Mouse (Mus musculus) left cerebral cortex, adult 2 months (tissue): ENCODE results near the gene 2410137M14Rik. TPM values are rescaled to one million over a fixed set of nuclear protein-coding genes. Genes with fewer than 3 reads are reported as not detected.
A peak's percentile ranks its signal among the peaks of the same experiment; 100 is the strongest.

Experiments used
- DNase-seq, 2 experiments: peaks; one replicate each; pipeline ENCODE4 v3.0.0; 2021 to 2022; ENCODE audit warnings: low spot score in 2 of 2, mixed read lengths in 1 of 2; ENCODE audit errors: extremely low spot score in 1 of 2
- H3K27ac ChIP-seq: fragments of 200-600 bp; 2 replicates; pipeline ENCODE4 v1.8.1; 2022
- H3K4me3 ChIP-seq: fragments of 200-600 bp; 2 replicates; pipeline ENCODE4 v1.8.1; 2022
- CTCF ChIP-seq: fragments of 200-600 bp; IDR thresholded peaks from 2 replicates; pipeline ENCODE4 v1.8.1; 2022; ENCODE audit warnings: antibody characterized with exemption, mild to moderate bottlenecking, moderate library complexity
- intact Hi-C: fragments of 180-260 bp; cut with DNase I; formaldehyde crosslinking; loops from one replicate; pipeline ENCODE4 v1.15.1; 2025
- total RNA-seq, 2 experiments: library from RNA; stranded (reverse); gene quantifications; 2 replicates each; pipeline ENCODE4 v1.2.3; 2021

2410137M14Rik gene
- total RNA-seq, 2 experiments from 2014 or later, result not detected

DNA sequence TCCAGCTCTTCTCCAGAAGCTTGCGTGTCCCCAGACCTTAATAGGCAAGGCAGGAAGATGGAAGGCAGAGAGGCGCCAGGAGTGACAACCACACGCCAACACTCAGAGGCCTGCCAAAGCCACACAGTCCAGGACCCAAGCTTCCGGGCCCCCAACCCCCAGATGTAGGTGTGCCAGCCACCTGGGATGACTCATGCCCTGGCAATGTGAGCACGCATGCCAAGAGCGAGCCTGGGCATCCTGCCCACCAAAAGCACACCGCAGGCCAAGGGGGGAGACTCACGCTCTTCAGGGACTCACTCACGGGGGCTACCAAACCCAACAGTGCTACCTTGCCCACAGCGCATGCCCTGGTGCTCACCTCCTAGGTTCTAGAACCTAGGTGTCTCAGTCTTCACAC, 38.6 kb downstream of the 2410137M14Rik start:
- intact Hi-C loops, result loop anchor here (1.0 to 2.0 kb wide), 2 partner anchors 14 to 16 kb away; partner anchors contain the start of genes Znrd1 and Znrd1as
- H3K27ac ChIP-seq, result peak overlapping the region; percentile 89
- peak; percentile 50 to 78 for DNase-seq
- TF ChIP-seq CTCF, result no peak
- H3K4me3 ChIP-seq, result peak overlapping the region; percentile 58

DNA sequence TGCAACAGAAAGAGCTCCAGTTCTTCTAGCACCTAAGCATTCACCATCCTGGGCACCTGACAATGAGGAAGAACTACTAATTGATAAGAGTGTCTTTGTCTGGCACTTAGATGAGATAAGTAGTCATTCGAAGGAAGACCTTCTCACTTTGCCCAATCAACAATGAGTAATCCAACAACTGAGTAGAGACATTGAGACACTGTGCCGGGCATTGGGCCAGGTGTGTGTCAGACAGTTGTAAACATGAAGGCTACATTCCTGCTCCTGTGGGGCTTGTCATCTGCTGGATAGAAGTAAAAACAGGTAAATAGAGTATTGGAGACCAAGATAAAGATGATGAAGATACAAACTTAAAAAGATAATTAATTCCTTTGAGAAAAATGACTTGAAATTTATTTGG, 43.0 kb downstream of the 2410137M14Rik start:
- no peak for TF ChIP-seq CTCF

GRCm38 (mm10) chr17:36931806-36932205, 49.2 kb downstream of the 2410137M14Rik start:
- no peak for TF ChIP-seq CTCF
- H3K27ac ChIP-seq, result no peak overlapping the region
- intact Hi-C loops, result no loop called here
- H3K4me3 ChIP-seq, result no peak overlapping the region
- no peak for DNase-seq

More for the DNA sequence above, 43.0 kb downstream of the 2410137M14Rik start:
- Histone ChIP-seq H3K4me3 (no peak overlapping the region), H3K27ac (no peak overlapping the region)
- DNase-seq, result no peak
- intact Hi-C loops, result no loop called here

DNA sequence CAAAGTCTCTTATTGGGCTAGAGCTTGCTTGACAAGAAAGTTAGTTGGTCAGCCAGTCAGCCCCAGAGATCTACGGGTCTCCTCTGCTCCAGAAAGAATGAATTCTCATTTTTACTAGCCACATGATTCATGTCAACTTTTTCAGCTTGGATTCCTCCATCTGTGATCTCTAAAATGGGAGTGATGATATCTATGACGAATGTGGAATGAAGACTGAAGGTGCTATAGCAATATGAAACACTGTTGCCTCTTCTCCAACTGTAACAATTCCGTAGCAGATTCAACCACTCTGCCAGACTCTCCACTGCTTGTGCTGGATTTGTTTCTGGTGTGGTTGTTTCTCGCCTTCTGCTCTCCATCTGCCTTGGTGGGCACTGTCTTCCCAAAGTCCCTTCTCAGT, 49.9 kb downstream of the 2410137M14Rik start:
- intact Hi-C loops, result no loop called here
- TF ChIP-seq CTCF, result no peak

DNA sequence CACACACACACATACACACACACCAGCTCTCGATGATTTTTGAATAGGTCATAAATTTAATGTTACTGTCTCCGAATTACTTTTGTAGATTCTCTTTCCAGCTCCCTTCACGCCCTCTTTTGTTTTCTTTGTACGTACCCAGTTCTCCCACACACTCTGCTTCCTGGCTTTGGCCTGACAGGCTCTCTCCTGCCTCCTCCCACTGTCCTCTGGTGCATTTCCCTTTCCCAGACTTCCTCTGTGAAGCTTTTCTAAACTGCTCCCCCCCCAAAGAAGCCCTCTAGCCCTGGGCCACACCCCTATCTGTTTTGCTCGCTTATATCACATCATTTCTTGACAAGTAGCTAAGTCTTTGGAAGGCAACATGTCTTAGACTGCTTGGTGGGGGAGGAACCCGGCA, 50.8 kb downstream of the 2410137M14Rik start:
- H3K4me3 ChIP-seq, result no peak overlapping the region
- no peak for TF ChIP-seq CTCF
- intact Hi-C loops, result no loop called here
- H3K27ac ChIP-seq, result no peak overlapping the region
- DNase-seq, result no peak

More for the DNA sequence above, 49.9 kb downstream of the 2410137M14Rik start:
- no peak overlapping the region for H3K27ac ChIP-seq
- no peak for DNase-seq
- no peak overlapping the region for H3K4me3 ChIP-seq

- TF ChIP-seq CTCF, result no peak
- peak in 1 of 2 experiments; percentile 43 for DNase-seq
- intact Hi-C loops, result loop anchor here (2.0 kb wide), 1 partner anchor 13 kb away; the partner anchor contains the start of gene Rnf39
- H3K27ac ChIP-seq, result no peak overlapping the region
- no peak overlapping the region for H3K4me3 ChIP-seq
These were observed 51.7 kb downstream of the 2410137M14Rik start for GRCm38 (mm10) chr17:36929236-36929932.

Other genes with a start within 250 kb of the 2410137M14Rik start
- gene H2-M10.5, start 208.3 kb downstream of the 2410137M14Rik start, total RNA-seq, result not detected
- gene H2-M10.6, start 169.1 kb downstream of the 2410137M14Rik start, total RNA-seq, result not detected
- 10 to 100 TPM; 18.6 to 22.7 TPM for gene Trim26, start 144.1 kb downstream of the 2410137M14Rik start, total RNA-seq
- not detected for gene Trim15, start 114.0 kb downstream of the 2410137M14Rik start, total RNA-seq
- not detected for gene Trim10, start 111.7 kb downstream of the 2410137M14Rik start, total RNA-seq
- gene Trim40, start 91.1 kb downstream of the 2410137M14Rik start, total RNA-seq, result not detected
- not detected for gene Trim31, start 83.1 kb downstream of the 2410137M14Rik start, total RNA-seq
- 10 to 100 TPM in 1 of 2 experiments, 1 to 10 TPM in 1; 8.2 to 12.5 TPM for gene Rnf39, start 38.3 kb downstream of the 2410137M14Rik start, total RNA-seq
- gene Ppp1r11, start 29.5 kb downstream of the 2410137M14Rik start, total RNA-seq, result 100 to 1,000 TPM; 132 to 146 TPM
- 10 to 100 TPM; 30.6 to 31.6 TPM for gene Znrd1, start 22.7 kb downstream of the 2410137M14Rik start, total RNA-seq
- gene Znrd1as, start 22.6 kb downstream of the 2410137M14Rik start, total RNA-seq, result 1 to 10 TPM; 5.3 to 6.2 TPM
- gene H2-M5, start 8.3 kb upstream of the 2410137M14Rik start, total RNA-seq, result under 1 TPM; 0.61 to 0.75 TPM
- 10 to 100 TPM; 16.7 to 17.8 TPM for gene Zfp57, start 19.9 kb upstream of the 2410137M14Rik start, total RNA-seq
- 10 to 100 TPM; 29.1 to 29.2 TPM for gene Mog, start 42.2 kb upstream of the 2410137M14Rik start, total RNA-seq
- gene Gabbr1, start 64.7 kb upstream of the 2410137M14Rik start, total RNA-seq, result 100 to 1,000 TPM; 687 to 720 TPM
- under 1 TPM in 1 of 2 experiments, not detected in 1; 0.12 TPM for gene Olfr90, start 107.3 kb upstream of the 2410137M14Rik start, total RNA-seq
- not detected for gene Olfr91, start 117.0 kb upstream of the 2410137M14Rik start, total RNA-seq
- gene Olfr92, start 138.9 kb upstream of the 2410137M14Rik start, total RNA-seq, result not detected
- not detected for gene Olfr93, start 180.3 kb upstream of the 2410137M14Rik start, total RNA-seq
- not detected for gene Ubd, start 212.7 kb upstream of the 2410137M14Rik start, total RNA-seq
- gene Olfr94, start 219.8 kb upstream of the 2410137M14Rik start, total RNA-seq, result not detected
- not detected for gene Olfr95, start 231.9 kb upstream of the 2410137M14Rik start, total RNA-seq
- not detected for gene Olfr96, start 238.9 kb upstream of the 2410137M14Rik start, total RNA-seq